Mouse (Mus musculus): ENCODE measurements around the gene Cdc42se2. TPM values are rescaled to one million over a fixed set of nuclear protein-coding genes. Genes with fewer than 3 reads are reported as not detected.

The Cdc42se2 gene
- polyA plus RNA-seq (2012), result 20.7 and 22.2 TPM in 2 replicates

DNA sequence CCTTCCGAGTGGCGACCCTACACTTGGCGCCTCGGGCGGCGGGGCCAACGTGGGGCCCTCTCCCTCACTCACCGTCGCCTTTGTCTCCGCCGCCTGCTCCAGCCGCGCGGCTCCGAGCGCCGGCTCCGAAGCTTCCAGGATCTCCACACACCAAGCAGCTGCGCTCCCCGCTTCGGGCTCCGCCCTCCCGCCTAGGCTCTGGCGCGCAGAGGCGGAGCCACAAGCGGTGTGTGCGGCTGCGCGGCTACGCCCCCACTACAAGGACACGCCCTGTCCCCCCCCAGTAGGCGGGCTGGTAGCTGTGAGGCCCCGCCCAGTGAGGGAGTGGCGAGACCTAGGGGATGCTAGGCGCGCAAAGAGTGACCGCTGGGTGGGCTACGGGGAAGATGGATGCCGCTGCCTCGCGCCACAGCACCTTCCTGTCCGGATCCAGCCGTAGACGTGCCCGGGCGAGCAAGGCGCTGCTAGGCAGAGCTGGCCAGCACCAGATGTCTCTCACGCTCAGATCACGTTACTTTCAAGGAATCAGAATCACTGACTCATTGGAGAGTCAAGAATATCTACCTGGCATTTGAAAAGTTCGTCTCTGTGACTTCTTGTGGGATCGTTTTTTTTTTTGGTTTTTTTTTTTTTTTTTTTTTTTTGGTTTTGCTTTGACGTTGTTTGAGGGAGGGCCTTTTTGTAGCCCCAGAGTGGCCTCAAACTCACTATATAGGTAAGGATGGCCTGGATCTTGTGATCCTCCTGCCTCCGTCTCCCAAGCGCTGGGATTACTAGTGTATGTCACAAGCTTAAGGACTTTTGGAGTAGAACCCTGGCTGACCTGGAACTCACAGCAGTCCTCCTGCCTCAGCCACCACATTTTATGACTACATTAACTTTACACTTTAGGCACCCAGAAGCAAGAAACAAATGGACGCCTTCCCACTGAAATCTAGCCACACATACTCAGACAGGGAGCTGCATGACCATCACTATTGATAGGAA, at the start of gene Cdc42se2:
TSS of gene Cdc42se2 (minus strand) at position 188 of the 987 bp plus-strand sequence.

Other genes with a start within 250 kb of the Cdc42se2 start
- 0.13 and 0.29 TPM in 2 replicates for gene Lyrm7, start 73.2 kb upstream of the Cdc42se2 start, polyA plus RNA-seq (2012)
- gene Hint1, start 78.7 kb upstream of the Cdc42se2 start, polyA plus RNA-seq (2012), result 1,285 and 1,367 TPM in 2 replicates
- gene Gpx3, start 114.8 kb upstream of the Cdc42se2 start, polyA plus RNA-seq (2012), result 18.7 and 52.2 TPM in 2 replicates
- 111 TPM in 2 replicates for gene Tnip1, start 175.2 kb upstream of the Cdc42se2 start, polyA plus RNA-seq (2012)
- 40.1 and 43.5 TPM in 2 replicates for gene Anxa6, start 245.8 kb upstream of the Cdc42se2 start, polyA plus RNA-seq (2012)

Measured in megakaryocyte-erythroid progenitor cell, adult 5 weeks (primary cell).